In the genomic region with DNA sequence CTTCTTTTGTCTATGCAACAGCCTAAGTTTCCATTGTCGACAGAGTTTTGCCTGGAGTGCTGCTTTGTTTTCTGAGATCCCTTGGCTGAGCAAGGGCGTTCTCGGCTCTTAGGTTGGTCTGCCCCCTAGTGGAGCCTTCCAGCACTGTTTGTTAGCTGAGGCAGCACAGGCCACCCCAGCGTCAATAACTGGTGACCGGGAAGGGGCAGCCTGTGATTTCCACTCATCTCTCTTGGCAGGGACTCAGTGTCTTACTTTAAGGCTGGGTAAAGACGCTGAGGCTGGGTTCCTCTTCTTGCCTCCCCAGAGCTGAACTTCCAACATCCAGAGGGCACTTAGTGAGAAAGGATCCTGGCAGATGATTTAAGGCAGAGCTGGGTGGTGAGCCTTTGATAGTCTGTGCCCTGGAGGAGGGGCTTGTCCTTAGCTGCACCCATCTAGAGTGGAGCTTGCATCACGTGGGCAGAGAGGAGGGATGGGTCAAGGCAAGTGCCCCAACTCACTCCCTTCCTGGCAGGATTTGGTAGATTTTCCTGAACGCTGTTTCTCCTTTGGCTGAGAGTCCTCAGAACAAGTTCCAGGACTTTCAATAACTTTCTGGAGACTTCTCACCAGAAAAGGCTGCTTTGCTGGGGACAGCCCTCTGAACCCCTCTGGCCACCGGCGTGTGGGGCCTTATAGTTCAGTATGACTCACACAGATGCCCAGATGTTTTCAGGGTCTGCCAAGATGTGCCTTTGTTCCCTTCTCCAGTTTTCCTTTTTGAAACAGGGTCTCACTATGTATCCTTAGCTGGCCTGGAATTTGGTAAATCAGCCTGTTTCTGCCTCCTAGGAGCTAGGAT, we compare ENCODE assay signal across 8 mouse cellular contexts. TPM values are rescaled to one million over a fixed set of nuclear protein-coding genes. Genes with fewer than 3 reads are reported as not detected.
A peak's percentile ranks its signal among the peaks of the same experiment; 100 is the strongest.
DNase-seq lines count a peak whose midpoint lies in the region; ATAC-seq and TF ChIP-seq lines count a peak whose summit lies in the region.

No protein-coding gene starts in this region.

- WGBS in heart, embryonic 10.5 days = 11% methylated on average over 10 of the region's 10 CpGs
- WGBS in kidney, embryonic 14.5 days = 13% methylated on average over 10 of the region's 10 CpGs
- 6% methylated on average over 10 of the region's 10 CpGs for WGBS in liver, adult 2 months

- H3K9me3 ChIP-seq in heart, embryonic 10.5 days = no peaks in the 10 kb centered on the region
- no peaks in the 10 kb centered on the region for H3K9me3 ChIP-seq in kidney, embryonic 14.5 days (ENCODE audit: control insufficient read depth, low read length)

- peak; percentile 56 for TF ChIP-seq CTCF in C2C12 (IDR thresholded peaks at IDR 0.05; ENCODE audit: control insufficient read depth, insufficient read depth, insufficient read length)
- peak; percentile 97 for TF ChIP-seq CTCF in liver, adult 2 months (IDR thresholded peaks at IDR 0.05; ENCODE audit: low read depth, low read length)

- peak; percentile 90 for DNase-seq in brain, adult 2 months (ENCODE audit: low read depth, low spot score)
- DNase-seq in heart, embryonic 10.5 days (ENCODE audit: low spot score) = peak; percentile 91
- DNase-seq in liver, adult 2 months (ENCODE audit: extremely low read depth, low read depth, low spot score) = peak; percentile 92
- peak; percentile 70 to 71 for DNase-seq in spleen, postnatal 36 days (ENCODE audit: low spot score in 2 of 2)

- 0 out of 2 replicates have a peak overlapping the region, but pooled peaks have one; percentile 37 for H3K9ac ChIP-seq in kidney, embryonic 14.5 days (ENCODE audit: low read depth, low read length)
- no peak overlapping the region; the same call in 1 of the 2 replicates for H3K9ac ChIP-seq in liver, adult 2 months (ENCODE audit: low read depth, low read length)

- H3K36me3 ChIP-seq in C2C12 (ENCODE audit: control insufficient read depth, insufficient read depth) = no peaks in the 10 kb centered on the region
- H3K36me3 ChIP-seq in heart, embryonic 10.5 days = peaks cover 2% of the 10 kb centered on the region; the same call in 1 of the 2 replicates
- H3K36me3 ChIP-seq in kidney, embryonic 14.5 days (ENCODE audit: control insufficient read depth, insufficient read depth, low read length) = peaks cover under 1% of the 10 kb centered on the region; the same call in 1 of the 2 replicates
- no peaks in the 10 kb centered on the region; the same call in 1 of the 2 replicates for H3K36me3 ChIP-seq in liver, adult 2 months (ENCODE audit: control insufficient read depth, insufficient read depth, low read length)

- peak overlapping the region; percentile 65 for H3K27ac ChIP-seq in heart, embryonic 10.5 days
- H3K27ac ChIP-seq in kidney, embryonic 14.5 days (ENCODE audit: low read depth, low read length) = no peak overlapping the region
- peak overlapping the region; percentile 64 for H3K27ac ChIP-seq in liver, adult 2 months (replicated peaks; ENCODE audit: insufficient read depth, low read depth, low read length)

- no peak overlapping the region for H3K4me2 ChIP-seq in kidney, embryonic 14.5 days (replicated peaks; ENCODE audit: low read depth, low read length)

- peaks cover 17% of the 10 kb centered on the region for H3K4me1 ChIP-seq in heart, embryonic 10.5 days
- H3K4me1 ChIP-seq in kidney, embryonic 14.5 days (ENCODE audit: control insufficient read depth, insufficient read depth, low read length) = peaks cover 4% of the 10 kb centered on the region
- H3K4me1 ChIP-seq in liver, adult 2 months (ENCODE audit: control insufficient read depth, insufficient read depth, low read length) = peaks cover 10% of the 10 kb centered on the region

- peak; percentile 71 for ATAC-seq in erythroblast, adult 5-6 weeks (replicated peaks; ENCODE audit: low FRiP score, poor library complexity, severe bottlenecking)
- ATAC-seq in kidney, embryonic 14.5 days (ENCODE audit: low FRiP score, low TSS enrichment) = peak; percentile 75
- peak; percentile 80 for ATAC-seq in monocyte, adult 5-6 weeks (replicated peaks; ENCODE audit: insufficient number of reproducible peaks, low FRiP score, low TSS enrichment, poor library complexity, severe bottlenecking)

- TF ChIP-seq POLR2A in liver, adult 2 months (IDR thresholded peaks at IDR 0.05; ENCODE audit: extremely low read depth, insufficient read depth, low read length) = no peak

- H3ac ChIP-seq in C2C12 (ENCODE audit: control insufficient read depth, insufficient read length, low read depth) = peak overlapping the region; percentile 47

- no peaks in the 10 kb centered on the region for H3K27me3 ChIP-seq in C2C12 (ENCODE audit: control insufficient read depth, insufficient read depth, insufficient read length)
- H3K27me3 ChIP-seq in heart, embryonic 10.5 days (ENCODE audit: insufficient read depth, poor library complexity, severe bottlenecking) = no peaks in the 10 kb centered on the region
- no peaks in the 10 kb centered on the region for H3K27me3 ChIP-seq in kidney, embryonic 14.5 days (ENCODE audit: control insufficient read depth, insufficient read depth, low read length)
- no peaks in the 10 kb centered on the region for H3K27me3 ChIP-seq in liver, adult 2 months (ENCODE audit: control insufficient read depth, insufficient read depth, low read length)

- H3K79me2 ChIP-seq in C2C12 (ENCODE audit: control insufficient read depth, insufficient read depth) = peaks cover 11% of the 10 kb centered on the region
- peaks cover 8% of the 10 kb centered on the region for H3K79me2 ChIP-seq in liver, adult 2 months (ENCODE audit: control insufficient read depth, insufficient read depth, low read length)

- peaks cover 9% of the 10 kb centered on the region for H3K79me3 ChIP-seq in C2C12 (ENCODE audit: low read depth)

- H3K4me3 ChIP-seq in C2C12 (ENCODE audit: insufficient read depth, poor library complexity, severe bottlenecking) = no peak overlapping the region
- peak overlapping the region; percentile 19; the same call in 1 of the 2 replicates for H3K4me3 ChIP-seq in heart, embryonic 10.5 days
- H3K4me3 ChIP-seq in kidney, embryonic 14.5 days (ENCODE audit: low read length) = no peak overlapping the region
- no peak overlapping the region for H3K4me3 ChIP-seq in liver, adult 2 months (ENCODE audit: insufficient read depth, low read depth, low read length)

TF ChIP-seq in C2C12, 6 proteins besides CTCF, POLR2A, EP300 and RAD21 (continues in another document):
- TF ChIP-seq FOSL1 (IDR thresholded peaks at IDR 0.05; ENCODE audit: insufficient read depth, low read length, poor library complexity, severe bottlenecking) (no peak), USF1 (IDR thresholded peaks at IDR 0.05; ENCODE audit: low read depth) (peak; percentile 99), MYOD1 (IDR thresholded peaks at IDR 0.05; ENCODE audit: control insufficient read depth, insufficient read length, low read depth) (no peak), CEBPB (IDR thresholded peaks at IDR 0.05; ENCODE audit: low read depth) (no peak)

RNA-seq across cellular contexts. Expression of a gene that starts 4.1 kb away (rescaled TPM):
- polyA plus RNA-seq in C2C12 (2012; fragmentation: generic; extraction: Trizol) = 64.7 TPM
- 10.0 and 12.5 TPM in 2 replicates for total RNA-seq in erythroblast, adult 5-6 weeks (2015; ENCODE audit: low replicate concordance)
- total RNA-seq in erythroblast, adult 5-6 weeks (2017; ENCODE audit: low replicate concordance) = 6.4 and 8.5 TPM in 2 replicates
- polyA plus RNA-seq in heart, embryonic 10.5 days (2016; fragmentation: Nextera tagmentation; extraction: Ambion mirVana) = 70.5 and 88.8 TPM in 2 replicates
- 58.2 and 80.3 TPM in 2 replicates for polyA plus RNA-seq in kidney, embryonic 14.5 days (2014; fragmentation: Nextera tagmentation; extraction: Ambion mirVana)
- 52.1 and 52.4 TPM in 2 replicates for total RNA-seq in liver, adult 2 months (2014; rRNA removed)
- 69.7 and 70.6 TPM in 2 replicates for polyA plus RNA-seq in liver, adult 2 months (2012; rRNA removed)
- 25.1 to 42.4 TPM (median 31.8 TPM) in 3 replicates for total RNA-seq in monocyte, adult 5-6 weeks (2017)

RNA-seq across cellular contexts. Expression of a gene that starts 16.2 kb away (rescaled TPM):
- 187 TPM for polyA plus RNA-seq in C2C12 (2012; fragmentation: generic; extraction: Trizol)
- total RNA-seq in erythroblast, adult 5-6 weeks (2015; ENCODE audit: low replicate concordance) = 22.8 and 28.4 TPM in 2 replicates
- 16.2 and 18.1 TPM in 2 replicates for total RNA-seq in erythroblast, adult 5-6 weeks (2017; ENCODE audit: low replicate concordance)
- polyA plus RNA-seq in heart, embryonic 10.5 days (2016; fragmentation: Nextera tagmentation; extraction: Ambion mirVana) = 184 and 208 TPM in 2 replicates
- 213 and 239 TPM in 2 replicates for polyA plus RNA-seq in kidney, embryonic 14.5 days (2014; fragmentation: Nextera tagmentation; extraction: Ambion mirVana)
- total RNA-seq in liver, adult 2 months (2014; rRNA removed) = 81.9 and 89.7 TPM in 2 replicates
- polyA plus RNA-seq in liver, adult 2 months (2012; rRNA removed) = 97.9 and 99.5 TPM in 2 replicates
- total RNA-seq in monocyte, adult 5-6 weeks (2017) = 55.0 to 59.6 TPM (median 55.7 TPM) in 3 replicates

RNA-seq across cellular contexts. Expression of a gene that starts 16.3 kb away (rescaled TPM):
- polyA plus RNA-seq in C2C12 (2012; fragmentation: generic; extraction: Trizol) = 17.6 TPM
- 0.58 and 5.0 TPM in 2 replicates for total RNA-seq in erythroblast, adult 5-6 weeks (2015; ENCODE audit: low replicate concordance)
- total RNA-seq in erythroblast, adult 5-6 weeks (2017; ENCODE audit: low replicate concordance) = 0.60 and 1.3 TPM in 2 replicates
- polyA plus RNA-seq in heart, embryonic 10.5 days (2016; fragmentation: Nextera tagmentation; extraction: Ambion mirVana) = 28.4 and 30.4 TPM in 2 replicates
- 19.3 and 26.2 TPM in 2 replicates for polyA plus RNA-seq in kidney, embryonic 14.5 days (2014; fragmentation: Nextera tagmentation; extraction: Ambion mirVana)
- total RNA-seq in liver, adult 2 months (2014; rRNA removed) = 3.1 and 5.7 TPM in 2 replicates
- 25.1 and 28.3 TPM in 2 replicates for polyA plus RNA-seq in liver, adult 2 months (2012; rRNA removed)
- total RNA-seq in monocyte, adult 5-6 weeks (2017) = 1.0 to 3.9 TPM (median 1.2 TPM) in 3 replicates

RNA-seq across cellular contexts. Expression of a gene that starts 24.1 kb away (rescaled TPM):
- polyA plus RNA-seq in C2C12 (2012; fragmentation: generic; extraction: Trizol) = 199 TPM
- 6.5 and 7.9 TPM in 2 replicates for total RNA-seq in erythroblast, adult 5-6 weeks (2015; ENCODE audit: low replicate concordance)
- 2.6 TPM in 2 replicates for total RNA-seq in erythroblast, adult 5-6 weeks (2017; ENCODE audit: low replicate concordance)
- 55.2 and 74.9 TPM in 2 replicates for polyA plus RNA-seq in heart, embryonic 10.5 days (2016; fragmentation: Nextera tagmentation; extraction: Ambion mirVana)
- 54.9 and 79.9 TPM in 2 replicates for polyA plus RNA-seq in kidney, embryonic 14.5 days (2014; fragmentation: Nextera tagmentation; extraction: Ambion mirVana)
- total RNA-seq in liver, adult 2 months (2014; rRNA removed) = 198 and 203 TPM in 2 replicates
- 639 and 935 TPM in 2 replicates for polyA plus RNA-seq in liver, adult 2 months (2012; rRNA removed)
- total RNA-seq in monocyte, adult 5-6 weeks (2017) = 13.2 to 26.4 TPM (median 13.5 TPM) in 3 replicates

RNA-seq across cellular contexts. Expression of a gene that starts 37.7 kb away (rescaled TPM):
- 774 TPM for polyA plus RNA-seq in C2C12 (2012; fragmentation: generic; extraction: Trizol)
- total RNA-seq in erythroblast, adult 5-6 weeks (2015; ENCODE audit: low replicate concordance) = 7.1 and 52.7 TPM in 2 replicates
- total RNA-seq in erythroblast, adult 5-6 weeks (2017; ENCODE audit: low replicate concordance) = 0.77 and 7.7 TPM in 2 replicates
- 6.4 and 7.7 TPM in 2 replicates for polyA plus RNA-seq in heart, embryonic 10.5 days (2016; fragmentation: Nextera tagmentation; extraction: Ambion mirVana)
- polyA plus RNA-seq in kidney, embryonic 14.5 days (2014; fragmentation: Nextera tagmentation; extraction: Ambion mirVana) = 5.2 and 7.9 TPM in 2 replicates
- 0.54 and 0.55 TPM in 2 replicates for total RNA-seq in liver, adult 2 months (2014; rRNA removed)
- 0.07 and 0.12 TPM in 2 replicates for polyA plus RNA-seq in liver, adult 2 months (2012; rRNA removed)
- total RNA-seq in monocyte, adult 5-6 weeks (2017) = 2.3 to 66.8 TPM (median 12.5 TPM) in 3 replicates
